Mouse (Mus musculus) heart, embryonic 12.5 days (tissue): ENCODE results near the gene Gm13696. TPM values are rescaled to one million over a fixed set of nuclear protein-coding genes. Genes with fewer than 3 reads are reported as not detected.
"Not testable (repeated sequence)": the region's sequence is repeated elsewhere in the genome, so short reads cannot be mapped to it uniquely, and the experiment has no call there.

ENCODE experiments used
- ATAC-seq: fragments of 200-750 bp; cut with Nextera tagmentation; 2 replicates; pipeline ENCODE4 v1.8.0; 2017; ENCODE audit warnings: moderate TSS enrichment, moderate library complexity; ENCODE audit not compliant: insufficient number of reproducible peaks, low FRiP score
- H3K27ac ChIP-seq: fragments of 300-500 bp; sonication (generic); 2 replicates; pipeline ENCODE4 v1.5.1; 2016; ENCODE audit warnings: mild to moderate bottlenecking, moderate library complexity; ENCODE audit not compliant: poor library complexity, severe bottlenecking
- H3K27me3 ChIP-seq: fragments of 300-500 bp; sonication (generic); replicated peaks from 2 replicates; pipeline ENCODE4 v1.6.1; 2016; ENCODE audit warnings: mild to moderate bottlenecking, moderate library complexity
- H3K36me3 ChIP-seq: fragments of 300-500 bp; sonication (generic); 2 replicates; pipeline ENCODE4 v1.6.1; 2016; ENCODE audit warnings: mild to moderate bottlenecking, moderate library complexity
- H3K4me1 ChIP-seq: fragments of 300-500 bp; sonication (generic); replicated peaks from 2 replicates; pipeline ENCODE4 v1.6.1; 2016; ENCODE audit warnings: mild to moderate bottlenecking
- H3K4me2 ChIP-seq: fragments of 300-500 bp; sonication (generic); 2 replicates; pipeline ENCODE4 v1.6.1; 2016; ENCODE audit warnings: mild to moderate bottlenecking, moderate library complexity
- H3K4me3 ChIP-seq: fragments of 300-500 bp; sonication (generic); 2 replicates; pipeline ENCODE4 v1.5.1; 2016; ENCODE audit warnings: mild to moderate bottlenecking
- H3K9ac ChIP-seq: fragments of 300-500 bp; sonication (generic); 2 replicates; pipeline ENCODE4 v1.6.1; 2016; ENCODE audit warnings: mild to moderate bottlenecking, moderate library complexity
- H3K9me3 ChIP-seq: fragments of 300-500 bp; sonication (generic); replicated peaks from 2 replicates; pipeline ENCODE4 v1.6.1; 2016; ENCODE audit warnings: mild to moderate bottlenecking, moderate library complexity
- WGBS: fragments of 180-500 bp; shearing (Covaris S2); methylation state at CpG from one replicate; pipeline ENCODE4 v1.1.7; 2016; 5-methylcytosine and 5-hydroxymethylcytosine counted together
- polyA plus RNA-seq: library from polyadenylated mRNA; unstranded; fragments of >200 nt; fragmentation: Nextera tagmentation; extraction: Ambion mirVana; gene quantifications from 2 replicates; pipeline ENCODE4 v1.2.1, GENCODE M21; 2016

Gm13696 gene
- not detected in 2 replicates for polyA plus RNA-seq

GRCm38 (mm10) chr2:83972823-83973222 is at the start of gene Gm13696:
Gene Gm13696 (plus strand): TSS chr2:83973123.
- no CpG with 5 or more reads among the region's 6 CpGs for WGBS
- ATAC-seq, H3K27ac ChIP-seq: not testable (repeated sequence)

GRCm38 (mm10) chr2:83929478-83930088 is 43.3 kb upstream of the Gm13696 start:
- H3K27me3 ChIP-seq, result no peaks in the 10 kb centered on the region
- no peaks in the 10 kb centered on the region for H3K4me1 ChIP-seq
- no peak overlapping the region for H3K4me3 ChIP-seq
- H3K36me3 ChIP-seq, result no peaks in the 10 kb centered on the region
- no peak overlapping the region for H3K4me2 ChIP-seq
- H3K27ac ChIP-seq, result no peak overlapping the region
- H3K9me3 ChIP-seq, result no peaks in the 10 kb centered on the region
- no peak for ATAC-seq
- H3K9ac ChIP-seq, result no peak overlapping the region
- 72% methylated on average over 2 of the region's 2 CpGs for WGBS

More at GRCm38 (mm10) chr2:83972823-83973222, at the start of gene Gm13696:
- H3K4me2 ChIP-seq, H3K36me3 ChIP-seq, H3K27me3 ChIP-seq, H3K4me3 ChIP-seq, H3K4me1 ChIP-seq, H3K9ac ChIP-seq, H3K9me3 ChIP-seq: not testable (repeated sequence)

- H3K27ac ChIP-seq, result no peak within 1 kb of the TSS
- 0 out of 2 replicates have a peak, but pooled peaks cover 6% of the 10 kb centered on the region for H3K9me3 ChIP-seq
- H3K4me2 ChIP-seq, result peak within 1 kb of the TSS; percentile 68
- no peak within 1 kb of the TSS for H3K9ac ChIP-seq
- H3K36me3 ChIP-seq, result no peaks in the 10 kb centered on the region
- ATAC-seq, result peak; percentile 33
- peak within 1 kb of the TSS; percentile 30 for H3K4me3 ChIP-seq
- peaks cover 6% of the 10 kb centered on the region for H3K4me1 ChIP-seq
- H3K27me3 ChIP-seq, result no peaks in the 10 kb centered on the region
- WGBS, result 2% methylated on average over 20 of the region's 20 CpGs
Observed at GRCm38 (mm10) chr2:83940931-83941361, 32.0 kb upstream of the Gm13696 start, which contains the start of gene Zswim2. Gene Zswim2 (minus strand): TSS chr2:83941228.

- 44% methylated on average over 3 of the region's 3 CpGs for WGBS
- Histone ChIP-seq H3K27ac (no peak overlapping the region), H3K4me2 (peak overlapping the region; percentile 68), H3K36me3 (no peaks in the 10 kb centered on the region), H3K9ac (no peak overlapping the region), H3K27me3 (no peaks in the 10 kb centered on the region), H3K9me3 (0 out of 2 replicates have a peak, but pooled peaks cover 6% of the 10 kb centered on the region), H3K4me1 (peaks cover 6% of the 10 kb centered on the region), H3K4me3 (peak overlapping the region; percentile 30; the same call in 1 of the 2 replicates)
- no peak for ATAC-seq
Observed at GRCm38 (mm10) chr2:83941378-83941777, 31.5 kb upstream of the Gm13696 start.

- H3K9me3 ChIP-seq, result 0 out of 2 replicates have a peak, but pooled peaks cover 6% of the 10 kb centered on the region
- no peak overlapping the region for H3K4me3 ChIP-seq
- ATAC-seq, result no peak
- peaks cover 6% of the 10 kb centered on the region for H3K4me1 ChIP-seq
- 32% methylated on average over 4 of the region's 4 CpGs for WGBS
- H3K9ac ChIP-seq, result no peak overlapping the region
- no peak overlapping the region for H3K4me2 ChIP-seq
- no peaks in the 10 kb centered on the region for H3K27me3 ChIP-seq
- H3K27ac ChIP-seq, result no peak overlapping the region
- H3K36me3 ChIP-seq, result no peaks in the 10 kb centered on the region
Observed at GRCm38 (mm10) chr2:83941792-83942191, 31.1 kb upstream of the Gm13696 start.

GRCm38 (mm10) chr2:83955393-83955792 is 17.5 kb upstream of the Gm13696 start, which contains the start of gene Gm13698:
Gene Gm13698 (plus strand): TSS chr2:83955693.
- H3K4me3 ChIP-seq, H3K9me3 ChIP-seq, ATAC-seq, H3K27ac ChIP-seq, H3K36me3 ChIP-seq, H3K4me1 ChIP-seq, H3K9ac ChIP-seq, H3K4me2 ChIP-seq, H3K27me3 ChIP-seq: not testable (repeated sequence)
- WGBS, result no CpG with 5 or more reads among the region's 6 CpGs

- WGBS, result no CpG with 5 or more reads among the region's 6 CpGs
- H3K9me3 ChIP-seq, H3K27ac ChIP-seq, H3K36me3 ChIP-seq, H3K4me3 ChIP-seq, ATAC-seq, H3K27me3 ChIP-seq, H3K9ac ChIP-seq, H3K4me1 ChIP-seq, H3K4me2 ChIP-seq: not testable (repeated sequence)
Observed at GRCm38 (mm10) chr2:83961203-83961602, 11.7 kb upstream of the Gm13696 start, which contains the start of gene Gm13693. Gene Gm13693 (plus strand): TSS chr2:83961503.

GRCm38 (mm10) chr2:83967013-83967412 is 5.9 kb upstream of the Gm13696 start, which contains the start of gene Gm13695:
Gene Gm13695 (plus strand): TSS chr2:83967313.
- not testable (repeated sequence) for H3K4me1 ChIP-seq, H3K9me3 ChIP-seq, H3K36me3 ChIP-seq, H3K4me3 ChIP-seq, H3K27ac ChIP-seq, H3K4me2 ChIP-seq, H3K27me3 ChIP-seq, H3K9ac ChIP-seq, ATAC-seq
- no CpG with 5 or more reads among the region's 6 CpGs for WGBS

- not testable (repeated sequence) for H3K36me3 ChIP-seq, H3K27ac ChIP-seq, H3K27me3 ChIP-seq, H3K4me3 ChIP-seq, H3K4me2 ChIP-seq, H3K9ac ChIP-seq, H3K9me3 ChIP-seq, ATAC-seq, H3K4me1 ChIP-seq
- WGBS, result no CpG with 5 or more reads among the region's 6 CpGs
Observed at GRCm38 (mm10) chr2:83978633-83979032, 5.7 kb downstream of the Gm13696 start, which contains the start of gene Gm13694. Gene Gm13694 (plus strand): TSS chr2:83978933.

- not testable (repeated sequence) for H3K4me2 ChIP-seq, H3K4me1 ChIP-seq, H3K9ac ChIP-seq, H3K4me3 ChIP-seq, H3K9me3 ChIP-seq, ATAC-seq, H3K27ac ChIP-seq, H3K27me3 ChIP-seq, H3K36me3 ChIP-seq
- WGBS, result no CpG with 5 or more reads among the region's 6 CpGs
Observed at GRCm38 (mm10) chr2:83984443-83984842, 11.5 kb downstream of the Gm13696 start, which contains the start of gene Gm13697. Gene Gm13697 (plus strand): TSS chr2:83984743.

GRCm38 (mm10) chr2:83990253-83990652 is 17.3 kb downstream of the Gm13696 start, which contains the start of gene Gm13691:
Gene Gm13691 (plus strand): TSS chr2:83990553.
- WGBS, result no CpG with 5 or more reads among the region's 6 CpGs
- ATAC-seq, H3K4me2 ChIP-seq, H3K27me3 ChIP-seq, H3K9me3 ChIP-seq, H3K36me3 ChIP-seq, H3K27ac ChIP-seq, H3K9ac ChIP-seq, H3K4me1 ChIP-seq, H3K4me3 ChIP-seq: not testable (repeated sequence)
